Mouse (Mus musculus) bone marrow macrophage, adult 2 months (primary cell): ENCODE measurements around the gene Tubgcp2.

ENCODE experiments used
- CTCF ChIP-seq: IDR thresholded peaks from 2 replicates; pipeline ENCODE4 v1.5.1; 2012; ENCODE audit warnings: low read depth, mild to moderate bottlenecking, low read length, moderate library complexity
- POLR2A ChIP-seq: IDR thresholded peaks from 2 replicates; pipeline ENCODE4 v1.6.1; 2012; ENCODE audit warnings: mild to moderate bottlenecking, low read depth, low read length, borderline replicate concordance

DNA sequence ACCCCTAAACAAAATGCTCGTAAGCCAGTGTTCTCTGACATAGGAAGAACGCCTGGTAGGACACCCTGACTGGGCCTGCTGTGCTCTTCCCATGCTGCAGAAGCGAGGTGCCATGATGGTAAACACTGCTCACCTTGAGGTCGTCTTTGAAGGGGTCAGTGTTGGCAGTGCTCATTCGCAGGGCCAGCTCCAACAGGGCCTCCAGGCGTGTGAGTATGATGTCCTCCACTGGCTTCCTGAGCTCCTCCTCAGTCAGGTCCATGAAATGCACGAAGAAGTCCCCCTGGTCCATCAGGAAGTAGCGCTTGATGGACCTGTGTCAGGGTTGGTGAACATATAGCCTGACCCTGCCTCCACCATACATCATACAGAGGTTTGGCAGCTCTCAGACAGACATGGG is 31.8 kb downstream of the Tubgcp2 start:
- TF ChIP-seq POLR2A (no peak), CTCF (no peak)
